Mouse (Mus musculus): ENCODE data around the gene Ntn1. TPM values are rescaled to one million over a fixed set of nuclear protein-coding genes. Genes with fewer than 3 reads are reported as not detected.

Gene Ntn1
- polyA plus RNA-seq, 1 experiment from 2014 or later, result 14.1 TPM

DNA sequence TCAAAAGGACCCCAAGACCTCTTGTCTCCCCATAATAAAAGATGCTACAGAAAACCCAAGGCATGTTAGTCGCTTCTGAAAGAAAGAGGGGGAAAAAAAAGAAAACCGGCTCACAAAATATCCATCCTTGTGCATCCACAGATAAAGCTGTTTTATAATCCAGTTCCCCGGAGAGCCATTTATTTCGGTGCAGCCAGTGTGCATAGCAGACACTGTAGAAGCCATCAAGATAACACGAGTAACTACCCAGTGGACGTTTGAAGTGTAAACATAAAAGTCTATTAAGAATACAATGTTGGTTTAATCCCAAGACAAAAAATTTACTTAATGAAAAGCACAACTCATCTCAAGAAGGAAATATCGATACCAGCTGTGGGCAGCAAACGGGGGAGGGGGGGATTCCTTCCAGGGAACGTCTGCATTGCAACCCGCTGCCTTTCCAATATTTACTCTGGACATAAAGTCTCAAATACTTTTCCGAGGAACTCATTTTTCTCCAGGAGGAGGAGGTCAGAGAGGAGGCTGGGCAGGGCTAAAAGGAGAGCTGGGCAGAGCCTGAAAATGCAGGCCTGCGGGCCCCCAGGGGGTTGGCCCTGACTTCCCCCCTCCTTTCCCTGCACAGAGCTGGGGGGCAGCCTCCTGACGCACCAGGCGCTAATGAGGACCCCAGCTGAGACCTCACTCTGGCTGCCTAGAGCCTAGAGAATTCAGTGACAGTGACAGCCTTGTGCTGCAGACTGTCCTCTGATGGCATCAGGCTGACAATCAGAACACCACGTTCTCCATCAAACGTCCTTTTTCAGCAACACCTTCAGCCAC, 21.5 kb downstream of the Ntn1 start:
- no peak for ATAC-seq (ENCODE audit: low FRiP score)
- peaks cover 60% of the 10 kb centered on the region for H3K27me3 ChIP-seq (ENCODE audit: control insufficient read depth, insufficient read depth, low read length)
- peak overlapping the region; percentile 36 for H3K4me2 ChIP-seq (replicated peaks)
- H3K9me3 ChIP-seq (ENCODE audit: control insufficient read depth, low read length), result no peaks in the 10 kb centered on the region
- 0 out of 2 replicates have a peak overlapping the region, but pooled peaks have one; percentile 14 for H3K9ac ChIP-seq
- H3K4me1 ChIP-seq (replicated peaks; ENCODE audit: control insufficient read depth, insufficient read depth, low read length), result peaks cover 20% of the 10 kb centered on the region
- H3K4me3 ChIP-seq (replicated peaks; ENCODE audit: low read length), result no peak overlapping the region
- WGBS, result 6% methylated on average over 16 of the region's 16 CpGs
- no peak overlapping the region for H3K27ac ChIP-seq
- H3K36me3 ChIP-seq (replicated peaks; ENCODE audit: control insufficient read depth, insufficient read depth), result no peaks in the 10 kb centered on the region
- DNase-seq (ENCODE audit: low spot score), result no peak

GRCm38 (mm10) chr11:68378419-68378818, 22.2 kb downstream of the Ntn1 start:
- Histone ChIP-seq H3K4me2 (replicated peaks) (peak overlapping the region; percentile 36), H3K4me1 (replicated peaks; ENCODE audit: control insufficient read depth, insufficient read depth, low read length) (peaks cover 20% of the 10 kb centered on the region), H3K27ac (no peak overlapping the region), H3K27me3 (ENCODE audit: control insufficient read depth, insufficient read depth, low read length) (peaks cover 54% of the 10 kb centered on the region), H3K36me3 (replicated peaks; ENCODE audit: control insufficient read depth, insufficient read depth) (no peaks in the 10 kb centered on the region), H3K9ac (0 out of 2 replicates have a peak overlapping the region, but pooled peaks have one; percentile 14), H3K4me3 (replicated peaks; ENCODE audit: low read length) (no peak overlapping the region), H3K9me3 (ENCODE audit: control insufficient read depth, low read length) (no peaks in the 10 kb centered on the region)
- ATAC-seq (ENCODE audit: low FRiP score) (no peak), DNase-seq (ENCODE audit: low spot score) (no peak)
- 9% methylated on average over 5 of the region's 5 CpGs for WGBS

- 59% methylated on average over 10 of the region's 10 CpGs for WGBS
- no peak overlapping the region for H3K27ac ChIP-seq
- DNase-seq (ENCODE audit: low spot score) (no peak), ATAC-seq (ENCODE audit: low FRiP score) (no peak)
- H3K4me2 ChIP-seq (replicated peaks), result no peak overlapping the region
- no peaks in the 10 kb centered on the region for H3K4me1 ChIP-seq (replicated peaks; ENCODE audit: control insufficient read depth, insufficient read depth, low read length)
- H3K4me3 ChIP-seq (replicated peaks; ENCODE audit: low read length), result no peak overlapping the region
- peaks cover 23% of the 10 kb centered on the region for H3K27me3 ChIP-seq (ENCODE audit: control insufficient read depth, insufficient read depth, low read length)
- no peak overlapping the region for H3K9ac ChIP-seq
- no peaks in the 10 kb centered on the region for H3K36me3 ChIP-seq (replicated peaks; ENCODE audit: control insufficient read depth, insufficient read depth)
- no peaks in the 10 kb centered on the region for H3K9me3 ChIP-seq (ENCODE audit: control insufficient read depth, low read length)
These were observed 27.5 kb downstream of the Ntn1 start for GRCm38 (mm10) chr11:68373105-68373504.

GRCm38 (mm10) chr11:68371609-68372008, 29.0 kb downstream of the Ntn1 start:
- DNase-seq (ENCODE audit: low spot score) (no peak), ATAC-seq (ENCODE audit: low FRiP score) (no peak)
- WGBS, result 57% methylated on average over 11 of the region's 11 CpGs
- Histone ChIP-seq H3K27me3 (ENCODE audit: control insufficient read depth, insufficient read depth, low read length) (peaks cover 19% of the 10 kb centered on the region), H3K9ac (no peak overlapping the region), H3K4me2 (replicated peaks) (no peak overlapping the region), H3K9me3 (ENCODE audit: control insufficient read depth, low read length) (no peaks in the 10 kb centered on the region), H3K36me3 (replicated peaks; ENCODE audit: control insufficient read depth, insufficient read depth) (no peaks in the 10 kb centered on the region), H3K27ac (no peak overlapping the region), H3K4me1 (replicated peaks; ENCODE audit: control insufficient read depth, insufficient read depth, low read length) (no peaks in the 10 kb centered on the region), H3K4me3 (replicated peaks; ENCODE audit: low read length) (no peak overlapping the region)

GRCm38 (mm10) chr11:68356901-68357300, 43.7 kb downstream of the Ntn1 start:
- Histone ChIP-seq H3K36me3 (replicated peaks; ENCODE audit: control insufficient read depth, insufficient read depth) (no peaks in the 10 kb centered on the region), H3K9me3 (ENCODE audit: control insufficient read depth, low read length) (no peaks in the 10 kb centered on the region), H3K9ac (no peak overlapping the region), H3K4me1 (replicated peaks; ENCODE audit: control insufficient read depth, insufficient read depth, low read length) (0 out of 2 replicates have a peak, but pooled peaks cover 4% of the 10 kb centered on the region), H3K4me3 (replicated peaks; ENCODE audit: low read length) (no peak overlapping the region), H3K4me2 (replicated peaks) (no peak overlapping the region), H3K27me3 (ENCODE audit: control insufficient read depth, insufficient read depth, low read length) (no peaks in the 10 kb centered on the region), H3K27ac (no peak overlapping the region)
- DNase-seq (ENCODE audit: low spot score) (no peak), ATAC-seq (ENCODE audit: low FRiP score) (no peak)
- WGBS, result 73% methylated on average over 8 of the region's 8 CpGs

DNA sequence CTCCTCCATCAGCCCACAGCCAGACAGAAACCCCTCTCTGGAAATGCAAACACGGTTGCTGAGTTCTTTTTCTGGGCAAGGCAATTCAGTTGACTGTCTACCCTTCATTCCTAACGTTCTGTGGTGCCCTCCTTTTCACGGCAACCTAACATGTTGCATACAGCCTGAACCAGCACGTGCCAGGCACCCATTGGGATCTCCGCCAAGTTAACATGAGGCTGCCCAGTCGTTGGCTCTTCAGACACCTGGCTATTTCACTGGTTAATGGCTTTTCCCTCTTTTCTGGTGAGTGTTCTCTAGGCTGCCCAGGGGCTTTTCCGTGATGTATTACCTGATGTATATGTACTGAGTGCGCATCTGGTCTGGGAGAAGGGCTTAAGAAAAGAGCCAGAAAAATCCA, 45.1 kb downstream of the Ntn1 start:
- Histone ChIP-seq H3K4me2 (replicated peaks) (no peak overlapping the region), H3K9me3 (ENCODE audit: control insufficient read depth, low read length) (no peaks in the 10 kb centered on the region), H3K9ac (no peak overlapping the region), H3K36me3 (replicated peaks; ENCODE audit: control insufficient read depth, insufficient read depth) (no peaks in the 10 kb centered on the region), H3K4me3 (replicated peaks; ENCODE audit: low read length) (no peak overlapping the region), H3K27me3 (ENCODE audit: control insufficient read depth, insufficient read depth, low read length) (no peaks in the 10 kb centered on the region), H3K4me1 (replicated peaks; ENCODE audit: control insufficient read depth, insufficient read depth, low read length) (0 out of 2 replicates have a peak, but pooled peaks cover 4% of the 10 kb centered on the region), H3K27ac (no peak overlapping the region)
- WGBS, result 61% methylated on average over 8 of the region's 8 CpGs
- ATAC-seq (ENCODE audit: low FRiP score) (no peak), DNase-seq (ENCODE audit: low spot score) (peak; percentile 41)

DNA sequence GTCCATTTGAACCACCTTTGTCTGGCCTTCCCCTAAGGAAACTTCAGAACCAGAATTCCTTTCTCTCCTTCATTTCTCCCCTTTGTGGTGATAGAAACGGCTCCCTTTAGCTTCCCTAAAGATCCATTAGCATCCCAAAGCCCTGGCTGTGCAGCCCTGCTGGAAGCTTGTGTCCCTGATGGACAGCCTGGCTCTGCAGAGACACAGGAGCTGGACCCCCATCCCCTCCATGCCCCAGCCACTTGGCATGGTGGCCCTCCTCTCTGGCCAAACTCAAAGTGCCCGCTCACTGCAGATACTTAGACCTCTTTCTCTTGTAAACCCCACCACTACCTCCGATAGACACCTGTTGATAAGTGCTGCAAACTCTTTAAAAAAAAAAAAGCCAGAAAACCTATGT, 45.8 kb downstream of the Ntn1 start:
- Histone ChIP-seq H3K4me1 (replicated peaks; ENCODE audit: control insufficient read depth, insufficient read depth, low read length) (0 out of 2 replicates have a peak, but pooled peaks cover 4% of the 10 kb centered on the region), H3K27me3 (ENCODE audit: control insufficient read depth, insufficient read depth, low read length) (no peaks in the 10 kb centered on the region), H3K9me3 (ENCODE audit: control insufficient read depth, low read length) (no peaks in the 10 kb centered on the region), H3K9ac (no peak overlapping the region), H3K4me3 (replicated peaks; ENCODE audit: low read length) (no peak overlapping the region), H3K27ac (no peak overlapping the region), H3K4me2 (replicated peaks) (no peak overlapping the region), H3K36me3 (replicated peaks; ENCODE audit: control insufficient read depth, insufficient read depth) (no peaks in the 10 kb centered on the region)
- 53% methylated on average over 3 of the region's 3 CpGs for WGBS
- DNase-seq (ENCODE audit: low spot score), result no peak
- ATAC-seq (ENCODE audit: low FRiP score), result no peak

DNA sequence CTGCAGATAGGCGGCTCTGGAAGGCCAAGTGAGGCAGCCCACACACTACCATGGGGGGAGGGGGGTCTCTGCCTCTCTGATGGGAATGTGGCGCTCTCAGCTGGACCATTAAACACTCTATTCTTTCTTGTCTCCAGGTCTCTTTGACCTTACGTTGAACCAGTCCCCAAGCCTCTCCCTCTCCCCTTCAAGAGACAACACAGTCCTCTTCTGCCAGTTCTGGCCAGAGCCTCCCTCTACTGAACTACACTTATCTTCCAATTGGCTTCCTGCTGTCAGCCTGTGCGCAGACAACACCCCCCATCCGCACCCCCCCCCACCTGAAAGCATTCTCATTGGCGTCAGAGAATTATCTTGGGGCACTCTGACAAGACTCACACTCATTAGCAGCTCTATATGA, 48.4 kb downstream of the Ntn1 start:
- no peaks in the 10 kb centered on the region for H3K27me3 ChIP-seq (ENCODE audit: control insufficient read depth, insufficient read depth, low read length)
- no peak for DNase-seq (ENCODE audit: low spot score)
- no peak overlapping the region for H3K27ac ChIP-seq
- H3K4me1 ChIP-seq (replicated peaks; ENCODE audit: control insufficient read depth, insufficient read depth, low read length), result 0 out of 2 replicates have a peak, but pooled peaks cover 4% of the 10 kb centered on the region
- H3K4me2 ChIP-seq (replicated peaks), result no peak overlapping the region
- no peaks in the 10 kb centered on the region for H3K36me3 ChIP-seq (replicated peaks; ENCODE audit: control insufficient read depth, insufficient read depth)
- no peak overlapping the region for H3K9ac ChIP-seq
- ATAC-seq (ENCODE audit: low FRiP score), result no peak
- whole genome bisulfite sequencing, result 62% methylated on average over 6 of the region's 6 CpGs
- H3K4me3 ChIP-seq (replicated peaks; ENCODE audit: low read length), result no peak overlapping the region
- no peaks in the 10 kb centered on the region for H3K9me3 ChIP-seq (ENCODE audit: control insufficient read depth, low read length)

- Histone ChIP-seq H3K9me3 (ENCODE audit: control insufficient read depth, low read length) (no peaks in the 10 kb centered on the region), H3K4me1 (replicated peaks; ENCODE audit: control insufficient read depth, insufficient read depth, low read length) (no peaks in the 10 kb centered on the region), H3K27ac (no peak overlapping the region), H3K36me3 (replicated peaks; ENCODE audit: control insufficient read depth, insufficient read depth) (no peaks in the 10 kb centered on the region), H3K4me2 (replicated peaks) (no peak overlapping the region), H3K4me3 (replicated peaks; ENCODE audit: low read length) (no peak overlapping the region), H3K27me3 (ENCODE audit: control insufficient read depth, insufficient read depth, low read length) (no peaks in the 10 kb centered on the region), H3K9ac (no peak overlapping the region)
- ATAC-seq (ENCODE audit: low FRiP score) (no peak), DNase-seq (ENCODE audit: low spot score) (no peak)
- 80% methylated on average over 12 of the region's 12 CpGs for WGBS
These were observed 51.8 kb downstream of the Ntn1 start for GRCm38 (mm10) chr11:68348851-68349250.
